Mouse (Mus musculus): ENCODE measurements around the gene Ccr10.

The Ccr10 gene

GRCm38 (mm10) chr11:101188166-101188805 is 13.0 kb upstream of the Ccr10 start:
- DNase-seq, result peak; percentile 88 to 90

- DNase-seq, result no peak
Measured at GRCm38 (mm10) chr11:101187541-101187940, 12.3 kb upstream of the Ccr10 start.

- DNase-seq, result peak; percentile 62 to 68
Measured at GRCm38 (mm10) chr11:101186526-101187247, 11.4 kb upstream of the Ccr10 start.

GRCm38 (mm10) chr11:101185441-101185840 is 10.2 kb upstream of the Ccr10 start:
- no peak for DNase-seq

GRCm38 (mm10) chr11:101184984-101185383 is 9.7 kb upstream of the Ccr10 start:
- peak in 1 of 2 experiments; percentile 10 for DNase-seq

- peak in 1 of 2 experiments; percentile 35 for DNase-seq
Measured at GRCm38 (mm10) chr11:101182771-101183517, 7.7 kb upstream of the Ccr10 start.

GRCm38 (mm10) chr11:101181961-101182360 is 6.7 kb upstream of the Ccr10 start:
- DNase-seq, result no peak

GRCm38 (mm10) chr11:101180846-101181740 is 5.8 kb upstream of the Ccr10 start:
- peak; percentile 77 to 81 for DNase-seq

GRCm38 (mm10) chr11:101180261-101180660 is 5.0 kb upstream of the Ccr10 start:
- DNase-seq, result no peak

GRCm38 (mm10) chr11:101179306-101179705 is 4.1 kb upstream of the Ccr10 start:
- DNase-seq, result peak; percentile 59 to 69

- DNase-seq, result peak in 1 of 2 experiments; percentile 40
Measured at GRCm38 (mm10) chr11:101178061-101179058, 3.1 kb upstream of the Ccr10 start.

- DNase-seq, result peak; percentile 92 to 93
Measured at GRCm38 (mm10) chr11:101176933-101177773, 1.9 kb upstream of the Ccr10 start.

- peak; percentile 74 to 78 for DNase-seq
Measured at GRCm38 (mm10) chr11:101176117-101176691, 961 bp upstream of the Ccr10 start.

GRCm38 (mm10) chr11:101175636-101176116 is 433 bp upstream of the Ccr10 start:
- peak; percentile 71 to 79 for DNase-seq

GRCm38 (mm10) chr11:101174389-101174745 is 876 bp downstream of the Ccr10 start:
- DNase-seq, result peak in 1 of 2 experiments; percentile 56

GRCm38 (mm10) chr11:101173631-101174388 is 1.4 kb downstream of the Ccr10 start:
- peak; percentile 69 to 70 for DNase-seq

GRCm38 (mm10) chr11:101173112-101173511 is 2.1 kb downstream of the Ccr10 start:
- DNase-seq, result peak in 1 of 2 experiments; percentile 41

- no peak for DNase-seq
Measured at GRCm38 (mm10) chr11:101172434-101172815, 2.8 kb downstream of the Ccr10 start.

All from cerebellum, postnatal 36 days (tissue).